Mouse (Mus musculus) forebrain, postnatal 0 days (tissue): ENCODE results near the gene Cavin1. TPM values are rescaled to one million over a fixed set of nuclear protein-coding genes. Genes with fewer than 3 reads are reported as not detected.
"Not testable (repeated sequence)": the region's sequence is repeated elsewhere in the genome, so short reads cannot be mapped to it uniquely, and the experiment has no call there.

ENCODE experiments used
- ATAC-seq: fragments of 200-750 bp; cut with Nextera tagmentation; 2 replicates; pipeline ENCODE4 v1.8.0; 2017; ENCODE audit warnings: mild to moderate bottlenecking, moderate library complexity
- DNase-seq: peaks from one replicate; pipeline ENCODE4 v3.0.0-alpha.2; 2015
- H3K27ac ChIP-seq: fragments of 300-500 bp; sonication (generic); 2 replicates; pipeline ENCODE4 v1.5.1; 2014; ENCODE audit warnings: low read depth, mild to moderate bottlenecking, antibody characterized with exemption, low read length, moderate library complexity, mixed read lengths
- H3K27me3 ChIP-seq: fragments of 300-500 bp; sonication (generic); 2 replicates; pipeline ENCODE4 v1.6.1; 2014; ENCODE audit warnings: mild to moderate bottlenecking, low read length, mixed read lengths; ENCODE audit not compliant: insufficient read depth
- H3K36me3 ChIP-seq: fragments of 300-500 bp; sonication (generic); 2 replicates; pipeline ENCODE4 v1.6.1; 2014; ENCODE audit warnings: mild to moderate bottlenecking, moderate library complexity; ENCODE audit not compliant: insufficient read depth
- H3K4me1 ChIP-seq: fragments of 300-500 bp; sonication (generic); 2 replicates; pipeline ENCODE4 v1.6.1; 2014; ENCODE audit warnings: antibody characterized with exemption; ENCODE audit not compliant: insufficient read depth
- H3K4me2 ChIP-seq: fragments of 300-500 bp; sonication (generic); 2 replicates; pipeline ENCODE4 v1.6.1; 2014; ENCODE audit warnings: low read depth, mild to moderate bottlenecking, moderate library complexity
- H3K4me3 ChIP-seq: fragments of 300-500 bp; sonication (generic); 2 replicates; pipeline ENCODE4 v1.5.1; 2014; ENCODE audit warnings: low read depth, low read length, mixed read lengths
- H3K9ac ChIP-seq: fragments of 300-500 bp; sonication (generic); 2 replicates; pipeline ENCODE4 v1.6.1; 2014; ENCODE audit warnings: mild to moderate bottlenecking
- H3K9me3 ChIP-seq: fragments of 300-500 bp; sonication (generic); 2 replicates; pipeline ENCODE4 v1.6.1; 2016; ENCODE audit warnings: low read length
- CTCF ChIP-seq: sonication (generic); IDR thresholded peaks from 2 replicates; pipeline ENCODE4 v1.5.1; 2016; ENCODE audit warnings: antibody characterized with exemption, control low read depth, low read depth
- WGBS: fragments of 180-500 bp; shearing (Covaris S2); extraction: QIAGEN DNeasy Blood & Tissue Kit; methylation state at CpG from one replicate; pipeline ENCODE4 v1.1.7; 2014; 5-methylcytosine and 5-hydroxymethylcytosine counted together
- polyA plus RNA-seq: library from polyadenylated mRNA; unstranded; fragments of >200 nt; fragmentation: Nextera tagmentation; extraction: Ambion mirVana; gene quantifications from 2 replicates; pipeline ENCODE4 v1.2.1, GENCODE M21; 2015
- total RNA-seq: library from RNA; depleted of rRNA; stranded (reverse); fragments of >200 nt; gene quantifications from 2 replicates; pipeline ENCODE4 v1.2.3, GENCODE M21; 2014

Cavin1 gene
- total and polyA plus RNA-seq, 2 experiments from 2014 or later: 22.7 to 38.3 TPM

- ATAC-seq: no peak
- no peak overlapping the region for H3K9ac ChIP-seq
- no peak for TF ChIP-seq CTCF
- DNase-seq: no peak
- no peak overlapping the region for H3K4me2 ChIP-seq
- 40% methylated on average over 3 of the region's 3 CpGs for WGBS
- H3K9me3 ChIP-seq: no peaks in the 10 kb centered on the region
- H3K27ac ChIP-seq: no peak overlapping the region
- H3K27me3 ChIP-seq: no peaks in the 10 kb centered on the region
- no peak overlapping the region for H3K4me3 ChIP-seq
- no peaks in the 10 kb centered on the region for H3K4me1 ChIP-seq
- no peaks in the 10 kb centered on the region for H3K36me3 ChIP-seq
These were observed 32.5 kb upstream of the Cavin1 start for GRCm38 (mm10) chr11:101003025-101003685.

- H3K4me1 ChIP-seq, DNase-seq, H3K27ac ChIP-seq, H3K9me3 ChIP-seq, H3K9ac ChIP-seq, H3K4me3 ChIP-seq, H3K36me3 ChIP-seq, ATAC-seq, H3K27me3 ChIP-seq, H3K4me2 ChIP-seq: not testable (repeated sequence)
- 67% methylated on average over 5 of the region's 6 CpGs for WGBS
These were observed 31.3 kb upstream of the Cavin1 start for GRCm38 (mm10) chr11:101001875-101002552.

GRCm38 (mm10) chr11:100999254-100999653 lies 28.6 kb upstream of the Cavin1 start:
- no peak overlapping the region for H3K4me2 ChIP-seq
- ATAC-seq: no peak
- WGBS: 72% methylated on average over 3 of the region's 3 CpGs
- H3K27ac ChIP-seq: no peak overlapping the region
- no peaks in the 10 kb centered on the region for H3K9me3 ChIP-seq
- no peaks in the 10 kb centered on the region for H3K27me3 ChIP-seq
- H3K36me3 ChIP-seq: no peaks in the 10 kb centered on the region
- H3K9ac ChIP-seq: no peak overlapping the region
- H3K4me1 ChIP-seq: no peaks in the 10 kb centered on the region
- no peak for DNase-seq
- TF ChIP-seq CTCF: no peak
- no peak overlapping the region for H3K4me3 ChIP-seq

- no peaks in the 10 kb centered on the region for H3K36me3 ChIP-seq
- no peaks in the 10 kb centered on the region for H3K4me1 ChIP-seq
- no peak overlapping the region for H3K4me3 ChIP-seq
- no peak for TF ChIP-seq CTCF
- H3K9me3 ChIP-seq: no peaks in the 10 kb centered on the region
- no peak overlapping the region for H3K4me2 ChIP-seq
- H3K9ac ChIP-seq: no peak overlapping the region
- 82% methylated on average over 2 of the region's 2 CpGs for whole genome bisulfite sequencing
- H3K27ac ChIP-seq: no peak overlapping the region
- no peak for ATAC-seq
- no peak for DNase-seq
- no peaks in the 10 kb centered on the region for H3K27me3 ChIP-seq
These were observed 28.1 kb upstream of the Cavin1 start for GRCm38 (mm10) chr11:100998836-100999235.

- no peak overlapping the region for H3K4me3 ChIP-seq
- H3K4me2 ChIP-seq: no peak overlapping the region
- 86% methylated on average over 4 of the region's 4 CpGs for WGBS
- H3K27ac ChIP-seq: no peak overlapping the region
- H3K9me3 ChIP-seq: no peaks in the 10 kb centered on the region
- H3K27me3 ChIP-seq: no peaks in the 10 kb centered on the region
- no peak for DNase-seq
- no peak for ATAC-seq
- no peak for TF ChIP-seq CTCF
- no peak overlapping the region for H3K9ac ChIP-seq
- H3K4me1 ChIP-seq: no peaks in the 10 kb centered on the region
- no peaks in the 10 kb centered on the region for H3K36me3 ChIP-seq
These were observed 25.8 kb upstream of the Cavin1 start for GRCm38 (mm10) chr11:100996501-100996900.

GRCm38 (mm10) chr11:100994655-100995054 lies 24.0 kb upstream of the Cavin1 start:
- WGBS: 80% methylated on average over 5 of the region's 5 CpGs
- H3K36me3 ChIP-seq: no peaks in the 10 kb centered on the region
- no peaks in the 10 kb centered on the region for H3K4me1 ChIP-seq
- DNase-seq (no peak), ATAC-seq (no peak)
- no peak overlapping the region for H3K4me3 ChIP-seq
- no peaks in the 10 kb centered on the region for H3K9me3 ChIP-seq
- H3K4me2 ChIP-seq: no peak overlapping the region
- no peak overlapping the region for H3K9ac ChIP-seq
- no peak overlapping the region for H3K27ac ChIP-seq
- no peaks in the 10 kb centered on the region for H3K27me3 ChIP-seq
- TF ChIP-seq CTCF: no peak

GRCm38 (mm10) chr11:100994233-100994632 lies 23.5 kb upstream of the Cavin1 start:
- no peak overlapping the region for H3K27ac ChIP-seq
- H3K9ac ChIP-seq: no peak overlapping the region
- no peaks in the 10 kb centered on the region for H3K36me3 ChIP-seq
- WGBS: 61% methylated on average over 9 of the region's 9 CpGs
- H3K27me3 ChIP-seq: no peaks in the 10 kb centered on the region
- no peaks in the 10 kb centered on the region for H3K9me3 ChIP-seq
- TF ChIP-seq CTCF: no peak
- DNase-seq (no peak), ATAC-seq (no peak)
- no peaks in the 10 kb centered on the region for H3K4me1 ChIP-seq
- H3K4me2 ChIP-seq: no peak overlapping the region
- H3K4me3 ChIP-seq: no peak overlapping the region
